Mouse (Mus musculus): ENCODE measurements around the gene Pcif1. TPM values are rescaled to one million over a fixed set of nuclear protein-coding genes. Genes with fewer than 3 reads are reported as not detected.
"Not testable (repeated sequence)": the region's sequence is repeated elsewhere in the genome, so short reads cannot be mapped to it uniquely, and the experiment has no call there.

Pcif1 gene
- total RNA-seq, 2 experiments from 2014 or later: 41.4 to 45.9 TPM

GRCm38 (mm10) chr2:164862179-164862861 is 16.8 kb upstream of the Pcif1 start:
- DNase-seq (ENCODE audit: extremely low spot score in 1 of 2, low spot score in 2 of 2): peak in 1 of 2 experiments; percentile 93
- intact Hi-C loops (cut with DNase I): no loop called here

DNA sequence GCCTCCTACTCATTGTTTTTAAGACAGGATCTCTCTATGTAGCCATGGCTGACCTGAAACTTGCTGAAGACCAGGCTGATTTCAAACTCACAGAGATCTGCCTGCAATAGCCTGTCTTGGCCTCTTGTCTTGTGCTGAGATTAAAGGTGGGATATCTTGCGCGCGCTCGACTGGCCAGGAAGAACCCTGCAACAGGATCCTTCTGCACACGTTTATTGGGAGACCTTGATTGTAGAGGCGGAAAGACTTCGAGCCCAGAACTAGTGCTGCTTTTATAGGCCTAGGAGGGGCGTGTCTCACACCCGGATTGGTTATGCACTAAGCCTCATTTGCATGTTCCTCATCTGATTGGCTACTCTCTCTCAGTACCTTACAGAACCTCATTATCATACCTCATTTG is 15.7 kb upstream of the Pcif1 start:
- DNase-seq (ENCODE audit: extremely low spot score in 1 of 2, low spot score in 2 of 2); intact Hi-C loops (cut with DNase I): not testable (repeated sequence)

DNA sequence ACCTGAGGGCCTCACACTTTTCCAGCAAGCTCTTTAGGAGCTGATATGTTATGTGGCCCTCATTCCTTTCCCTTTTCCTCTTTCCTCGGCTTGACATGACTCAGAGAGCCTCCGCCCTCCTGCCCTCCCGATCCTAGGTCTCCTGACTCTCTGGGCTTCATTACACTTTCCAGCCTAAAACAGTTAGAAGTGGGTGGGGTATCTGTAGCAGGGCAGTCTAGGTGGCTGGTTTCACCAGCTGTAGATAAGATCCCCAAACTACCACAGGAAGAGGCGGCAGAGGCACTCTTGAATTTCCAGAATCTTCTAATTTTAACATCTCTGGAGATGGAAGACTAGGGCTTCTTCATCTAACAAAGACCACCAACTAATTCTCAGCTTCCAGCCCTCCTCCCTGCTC is 14.5 kb upstream of the Pcif1 start:
- no peak for DNase-seq (ENCODE audit: extremely low spot score in 1 of 2, low spot score in 2 of 2)
- intact Hi-C loops (cut with DNase I): no loop called here

DNA sequence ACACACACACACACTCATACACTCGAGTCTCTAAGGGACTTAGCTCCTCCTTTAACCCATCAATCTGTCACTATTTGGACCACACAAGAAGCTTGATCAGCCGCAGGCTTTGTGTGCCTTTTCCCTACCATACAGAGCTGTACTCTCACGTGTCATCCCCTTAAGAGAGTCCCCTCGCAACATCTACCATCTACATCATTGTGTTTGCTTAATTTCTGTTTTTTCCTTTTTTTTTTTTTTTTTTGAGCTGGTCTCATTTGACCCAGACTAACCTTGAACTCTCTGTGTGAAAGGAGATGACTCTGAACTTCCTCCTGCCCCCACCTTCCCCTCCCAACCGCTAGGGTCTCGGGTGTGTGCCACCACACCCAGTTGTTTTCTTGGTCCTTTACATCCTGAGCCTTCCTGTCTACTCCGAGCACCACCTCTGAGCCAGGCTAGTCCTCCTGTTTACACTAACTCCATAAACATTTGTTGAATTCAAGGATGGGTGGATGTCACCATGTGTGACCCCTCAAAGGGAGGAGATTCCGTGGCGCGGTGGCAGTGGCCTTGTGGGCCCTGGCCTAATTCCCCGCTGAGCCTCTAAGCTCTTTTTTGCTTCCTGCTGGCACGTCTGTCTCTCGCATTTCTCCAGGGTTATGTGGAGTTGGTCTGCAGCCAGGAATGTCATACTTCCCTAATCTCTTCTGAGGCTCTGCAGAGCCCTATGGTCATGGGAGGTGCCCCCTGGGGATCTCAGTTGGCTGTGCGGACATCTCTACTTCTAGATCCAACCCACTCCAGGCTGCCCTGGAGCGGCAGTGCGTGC is 12.2 kb upstream of the Pcif1 start:
- DNase-seq (ENCODE audit: extremely low spot score in 1 of 2, low spot score in 2 of 2): peak in 1 of 2 experiments; percentile 82
- intact Hi-C loops (cut with DNase I): no loop called here

- DNase-seq (ENCODE audit: extremely low spot score in 1 of 2, low spot score in 2 of 2): no peak
- intact Hi-C loops (cut with DNase I): no loop called here
Observed at GRCm38 (mm10) chr2:164867566-164867965, 11.5 kb upstream of the Pcif1 start.

DNA sequence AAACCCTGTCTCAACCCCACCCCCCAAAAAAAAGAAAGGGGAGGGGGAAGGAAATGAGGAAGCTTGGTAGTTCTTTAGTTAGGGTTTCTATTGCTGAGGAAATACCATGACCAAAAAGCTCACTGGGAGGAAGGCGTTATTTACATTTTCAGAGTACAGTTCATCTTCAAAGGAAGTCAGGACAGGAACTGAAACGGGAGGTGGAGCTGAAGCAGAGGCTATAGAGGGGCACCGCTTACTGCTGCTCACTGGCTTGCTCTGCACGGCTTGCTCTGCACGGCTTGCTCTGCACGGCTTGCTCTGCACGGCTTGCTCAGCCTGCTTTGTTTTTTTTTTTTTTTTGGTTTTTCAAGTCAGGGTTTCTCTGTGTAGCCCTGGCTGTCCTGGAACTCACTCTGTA is 10.6 kb upstream of the Pcif1 start:
- intact Hi-C loops (cut with DNase I): no loop called here

GRCm38 (mm10) chr2:164871602-164872303 is 7.4 kb upstream of the Pcif1 start:
- intact Hi-C loops (cut with DNase I): no loop called here
- DNase-seq (ENCODE audit: extremely low spot score in 1 of 2, low spot score in 2 of 2): no peak

More for the DNA sequence above, 10.6 kb upstream of the Pcif1 start:
- no peak for DNase-seq (ENCODE audit: extremely low spot score in 1 of 2, low spot score in 2 of 2)

GRCm38 (mm10) chr2:164873621-164874020 is 5.5 kb upstream of the Pcif1 start:
- DNase-seq (ENCODE audit: extremely low spot score in 1 of 2, low spot score in 2 of 2): no peak
- intact Hi-C loops (cut with DNase I): no loop called here

- DNase-seq (ENCODE audit: extremely low spot score in 1 of 2, low spot score in 2 of 2): peak in 1 of 2 experiments; percentile 73
- intact Hi-C loops (cut with DNase I): no loop called here
Observed at GRCm38 (mm10) chr2:164874239-164874769, 4.8 kb upstream of the Pcif1 start.

DNA sequence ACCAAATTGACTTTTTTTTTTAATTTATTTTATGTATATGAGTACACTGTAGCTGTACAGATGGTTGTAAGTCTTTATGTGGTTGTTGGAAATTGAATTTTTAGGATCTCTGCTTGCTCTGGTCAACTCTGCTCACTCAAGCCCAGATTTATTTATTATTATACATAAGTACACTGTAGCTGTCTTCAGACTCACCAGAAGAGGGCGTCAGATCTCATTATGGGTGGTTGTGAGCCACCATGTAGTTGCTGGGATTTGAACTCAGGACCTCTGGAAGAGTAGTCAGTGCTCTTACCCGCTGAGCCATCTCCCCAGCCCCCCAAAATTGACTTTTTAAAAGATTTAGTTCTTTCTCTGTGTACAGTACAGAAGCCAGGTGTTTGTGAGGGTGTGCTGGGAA is 3.5 kb upstream of the Pcif1 start:
- DNase-seq (ENCODE audit: extremely low spot score in 1 of 2, low spot score in 2 of 2); intact Hi-C loops (cut with DNase I): not testable (repeated sequence)

GRCm38 (mm10) chr2:164877376-164878215 is 1.5 kb upstream of the Pcif1 start:
- DNase-seq (ENCODE audit: extremely low spot score in 1 of 2, low spot score in 2 of 2): not testable (repeated sequence)
- intact Hi-C loops (cut with DNase I): loop anchor here (2.0 kb wide), 1 partner anchor 45 kb away; the partner anchor contains the start of genes Ctsa and Neurl2

- DNase-seq (ENCODE audit: extremely low spot score in 1 of 2, low spot score in 2 of 2): peak in 1 of 2 experiments; percentile 77
- intact Hi-C loops (cut with DNase I): loop anchor here (2.0 kb wide), 1 partner anchor 46 kb away; the partner anchor contains the start of genes Ctsa and Neurl2
Observed at GRCm38 (mm10) chr2:164878509-164879227, 436 bp upstream of the Pcif1 start.

- DNase-seq (ENCODE audit: extremely low spot score in 1 of 2, low spot score in 2 of 2): peak; percentile 93 to 95
- intact Hi-C loops (cut with DNase I): loop anchor here (2.0 kb wide), 1 partner anchor 47 kb away; the partner anchor contains the start of genes Ctsa and Neurl2
Observed at GRCm38 (mm10) chr2:164879568-164880277, 619 bp downstream of the Pcif1 start.

- intact Hi-C loops (cut with DNase I): no loop called here
- DNase-seq (ENCODE audit: extremely low spot score in 1 of 2, low spot score in 2 of 2): no peak
Observed at GRCm38 (mm10) chr2:164882619-164883018, 3.5 kb downstream of the Pcif1 start.

GRCm38 (mm10) chr2:164885788-164886187 is 6.7 kb downstream of the Pcif1 start:
- intact Hi-C loops (cut with DNase I): no loop called here
- peak; percentile 80 to 90 for DNase-seq (ENCODE audit: extremely low spot score in 1 of 2, low spot score in 2 of 2)

- DNase-seq (ENCODE audit: extremely low spot score in 1 of 2, low spot score in 2 of 2): no peak
- intact Hi-C loops (cut with DNase I): no loop called here
Observed at GRCm38 (mm10) chr2:164886617-164887016, 7.5 kb downstream of the Pcif1 start.

GRCm38 (mm10) chr2:164888996-164889395 is 9.9 kb downstream of the Pcif1 start:
- DNase-seq (ENCODE audit: extremely low spot score in 1 of 2, low spot score in 2 of 2): no peak
- intact Hi-C loops (cut with DNase I): no loop called here
